Mouse (Mus musculus) frontal cortex, postnatal 14 days (tissue): Measurements from ENCODE around the gene Bbc3.

ENCODE experiments used
- DNase-seq, 2 experiments: peaks; one replicate each; pipeline ENCODE4 v3.0.0; 2022; ENCODE audit warnings: low spot score in 2 of 2

Gene Bbc3

GRCm38 (mm10) chr7:16315222-16315759 is 7.1 kb downstream of the Bbc3 start:
- no peak for DNase-seq

- no peak for DNase-seq
These were observed 8.9 kb downstream of the Bbc3 start for GRCm38 (mm10) chr7:16317094-16317493.

- no peak for DNase-seq
These were observed 11.0 kb downstream of the Bbc3 start for GRCm38 (mm10) chr7:16319216-16319615.

- no peak for DNase-seq
These were observed 12.3 kb downstream of the Bbc3 start for GRCm38 (mm10) chr7:16320479-16320878.

- DNase-seq: no peak
These were observed 16.5 kb downstream of the Bbc3 start for GRCm38 (mm10) chr7:16324661-16325060.

- DNase-seq: peak in 1 of 2 experiments; percentile 30
These were observed 17.9 kb downstream of the Bbc3 start for GRCm38 (mm10) chr7:16325920-16326606.

- no peak for DNase-seq
These were observed 18.4 kb downstream of the Bbc3 start for GRCm38 (mm10) chr7:16326607-16326971.

GRCm38 (mm10) chr7:16329146-16329545 is 21.0 kb downstream of the Bbc3 start:
- no peak for DNase-seq

- no peak for DNase-seq
These were observed 29.5 kb downstream of the Bbc3 start for GRCm38 (mm10) chr7:16337733-16338132.

GRCm38 (mm10) chr7:16344598-16344997 is 36.4 kb downstream of the Bbc3 start:
- DNase-seq: no peak

GRCm38 (mm10) chr7:16345297-16345696 is 37.1 kb downstream of the Bbc3 start:
- no peak for DNase-seq

GRCm38 (mm10) chr7:16349999-16350398 is 41.8 kb downstream of the Bbc3 start:
- DNase-seq: no peak

- DNase-seq: no peak
These were observed 47.8 kb downstream of the Bbc3 start for GRCm38 (mm10) chr7:16355854-16356594.

GRCm38 (mm10) chr7:16357602-16358001 is 49.4 kb downstream of the Bbc3 start:
- DNase-seq: no peak

GRCm38 (mm10) chr7:16364319-16364718 is 56.1 kb downstream of the Bbc3 start:
- DNase-seq: no peak

GRCm38 (mm10) chr7:16364901-16365500 is 56.8 kb downstream of the Bbc3 start:
- DNase-seq: no peak

- no peak for DNase-seq
These were observed 58.0 kb downstream of the Bbc3 start for GRCm38 (mm10) chr7:16366133-16366646.

- DNase-seq: no peak
These were observed 58.5 kb downstream of the Bbc3 start for GRCm38 (mm10) chr7:16366669-16367068.
